Mouse (Mus musculus) kidney, postnatal 0 days (tissue): ENCODE data around the gene Ccdc86. TPM values are rescaled to one million over a fixed set of nuclear protein-coding genes. Genes with fewer than 3 reads are reported as not detected.
A peak's percentile ranks its signal among the peaks of the same experiment; 100 is the strongest.

Source experiments
- ATAC-seq: fragments of 200-750 bp; cut with Nextera tagmentation; replicated peaks from 2 replicates; pipeline ENCODE4 v1.8.0; 2017; ENCODE audit warnings: low read depth, moderate number of reproducible peaks, moderate TSS enrichment, moderate library complexity; ENCODE audit not compliant: low FRiP score
- DNase-seq: peaks from one replicate; pipeline ENCODE4 v3.0.0-alpha.2; 2016; ENCODE audit warnings: low spot score
- H3K27ac ChIP-seq: fragments of 300-500 bp; sonication (generic); 2 replicates; pipeline ENCODE4 v1.5.1; 2014; ENCODE audit warnings: mild to moderate bottlenecking
- H3K27me3 ChIP-seq: fragments of 300-500 bp; sonication (generic); 2 replicates; pipeline ENCODE4 v1.6.1; 2014; ENCODE audit warnings: low read length, mixed read lengths; ENCODE audit not compliant: insufficient read depth
- H3K36me3 ChIP-seq: fragments of 300-500 bp; sonication (generic); 2 replicates; pipeline ENCODE4 v1.6.1; 2014; ENCODE audit warnings: low read length, mixed read lengths; ENCODE audit not compliant: insufficient read depth
- H3K4me1 ChIP-seq: fragments of 300-500 bp; sonication (generic); replicated peaks from 2 replicates; pipeline ENCODE4 v1.6.1; 2014; ENCODE audit warnings: antibody characterized with exemption, low read length, mixed read lengths; ENCODE audit not compliant: insufficient read depth
- H3K4me2 ChIP-seq: fragments of 300-500 bp; sonication (generic); 2 replicates; pipeline ENCODE4 v1.6.1; 2014; ENCODE audit warnings: mild to moderate bottlenecking, low read length, moderate library complexity, mixed read lengths
- H3K4me3 ChIP-seq: fragments of 300-500 bp; sonication (generic); replicated peaks from 2 replicates; pipeline ENCODE4 v1.5.1; 2014; ENCODE audit warnings: low read depth, low read length
- H3K9ac ChIP-seq: fragments of 300-500 bp; sonication (generic); 2 replicates; pipeline ENCODE4 v1.6.1; 2014; ENCODE audit warnings: low read depth, low read length
- H3K9me3 ChIP-seq: fragments of 300-500 bp; sonication (generic); replicated peaks from 2 replicates; pipeline ENCODE4 v1.6.1; 2016; ENCODE audit warnings: low read length, inconsistent platforms, mixed read lengths
- CTCF ChIP-seq: IDR thresholded peaks from 2 replicates; pipeline ENCODE4 v1.5.1; 2016; ENCODE audit warnings: antibody characterized with exemption, low read depth, mild to moderate bottlenecking, moderate library complexity
- WGBS: fragments of 180-500 bp; shearing (Covaris S2); extraction: QIAGEN DNeasy Blood & Tissue Kit; methylation state at CpG from one replicate; pipeline ENCODE4 v1.1.7; 2014; 5-methylcytosine and 5-hydroxymethylcytosine counted together
- polyA plus RNA-seq: library from polyadenylated mRNA; unstranded; fragments of >200 nt; fragmentation: Nextera tagmentation; extraction: Ambion mirVana; gene quantifications from 2 replicates; pipeline ENCODE4 v1.2.1, GENCODE M21; 2015

The Ccdc86 gene
- polyA plus RNA-seq, 1 experiment from 2014 or later: 22.9 TPM

DNA sequence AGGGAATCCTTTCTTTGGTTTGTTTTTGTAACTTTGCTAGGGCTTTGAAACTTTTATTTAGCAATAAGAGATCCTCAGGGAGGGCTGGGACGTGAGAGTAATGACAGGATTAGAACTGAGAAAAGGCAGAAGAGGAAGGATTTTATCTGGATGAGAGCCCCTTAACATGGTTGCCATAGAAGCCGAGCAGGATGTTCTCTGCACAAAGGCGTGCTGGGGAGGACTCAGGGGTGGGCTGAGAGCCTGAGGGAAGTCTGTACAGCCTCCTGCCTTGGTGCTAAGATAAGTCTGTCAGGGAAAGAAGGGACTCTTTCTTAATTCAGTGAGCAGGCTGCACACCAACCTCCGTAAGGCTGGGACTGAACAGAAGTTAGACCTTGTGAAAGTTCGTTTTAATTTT lies 14.0 kb downstream of the Ccdc86 start:
- Histone ChIP-seq H3K9me3 (no peaks in the 10 kb centered on the region), H3K4me1 (no peaks in the 10 kb centered on the region), H3K4me3 (no peak overlapping the region), H3K27ac (no peak overlapping the region), H3K27me3 (no peaks in the 10 kb centered on the region), H3K4me2 (no peak overlapping the region), H3K9ac (no peak overlapping the region), H3K36me3 (no peaks in the 10 kb centered on the region)
- 55% methylated on average over 5 of the region's 5 CpGs for WGBS
- TF ChIP-seq CTCF: no peak
- no peak for ATAC-seq
- no peak for DNase-seq

DNA sequence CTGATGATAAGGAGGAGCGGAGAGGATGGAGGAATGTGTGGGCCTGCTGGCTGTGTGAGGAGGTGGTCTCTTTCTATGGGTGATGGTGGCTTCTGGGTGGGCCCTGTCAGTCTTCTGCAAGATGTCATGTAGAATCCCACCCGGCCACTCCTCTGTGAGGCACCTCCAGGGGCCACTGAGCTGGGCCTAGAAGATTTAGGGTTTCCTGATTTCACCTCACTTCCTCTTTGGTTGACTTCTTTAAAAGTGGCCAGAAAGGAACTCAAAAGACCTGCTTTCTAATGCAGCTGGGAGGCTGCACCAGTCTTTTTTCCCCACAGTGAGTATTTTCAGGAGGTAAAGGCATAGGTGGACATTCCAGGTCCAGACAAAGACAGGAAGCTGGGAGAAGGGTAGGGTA lies 18.4 kb downstream of the Ccdc86 start:
- Histone ChIP-seq H3K4me3 (no peak overlapping the region), H3K27ac (no peak overlapping the region), H3K36me3 (no peaks in the 10 kb centered on the region), H3K9me3 (no peaks in the 10 kb centered on the region), H3K4me1 (no peaks in the 10 kb centered on the region), H3K27me3 (no peaks in the 10 kb centered on the region), H3K4me2 (no peak overlapping the region), H3K9ac (no peak overlapping the region)
- 84% methylated on average over 2 of the region's 2 CpGs for whole genome bisulfite sequencing
- TF ChIP-seq CTCF: no peak
- ATAC-seq (no peak), DNase-seq (no peak)

DNA sequence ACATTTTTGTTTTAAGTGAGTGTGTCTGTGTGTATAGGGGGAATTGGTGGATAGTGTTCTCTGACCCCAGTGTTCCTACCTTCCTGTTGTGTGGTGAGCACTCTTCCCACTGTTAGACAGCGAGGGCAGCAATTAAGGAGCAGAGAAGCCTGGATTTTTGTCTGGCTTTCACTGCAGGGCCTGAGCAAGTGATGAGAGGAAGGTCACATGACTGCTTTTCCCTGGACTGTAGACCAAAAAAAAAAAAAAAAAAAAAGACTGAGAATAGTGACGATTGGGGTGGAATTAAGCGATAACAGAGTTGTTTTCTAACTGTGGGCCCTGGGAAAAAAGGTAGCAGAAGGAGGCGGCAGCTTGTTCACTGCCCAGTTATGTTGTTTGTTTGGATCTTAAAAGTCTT lies 22.4 kb downstream of the Ccdc86 start:
- no peaks in the 10 kb centered on the region for H3K27me3 ChIP-seq
- H3K9me3 ChIP-seq: no peaks in the 10 kb centered on the region
- no peak for DNase-seq
- no peak for ATAC-seq
- TF ChIP-seq CTCF: no peak
- no peak overlapping the region for H3K4me3 ChIP-seq
- WGBS: 31% methylated on average over 4 of the region's 4 CpGs
- no peaks in the 10 kb centered on the region for H3K36me3 ChIP-seq
- no peak overlapping the region for H3K4me2 ChIP-seq
- H3K9ac ChIP-seq: no peak overlapping the region
- 0 out of 2 replicates have a peak, but pooled peaks cover 3% of the 10 kb centered on the region for H3K4me1 ChIP-seq
- peak overlapping the region; percentile 70 for H3K27ac ChIP-seq

DNA sequence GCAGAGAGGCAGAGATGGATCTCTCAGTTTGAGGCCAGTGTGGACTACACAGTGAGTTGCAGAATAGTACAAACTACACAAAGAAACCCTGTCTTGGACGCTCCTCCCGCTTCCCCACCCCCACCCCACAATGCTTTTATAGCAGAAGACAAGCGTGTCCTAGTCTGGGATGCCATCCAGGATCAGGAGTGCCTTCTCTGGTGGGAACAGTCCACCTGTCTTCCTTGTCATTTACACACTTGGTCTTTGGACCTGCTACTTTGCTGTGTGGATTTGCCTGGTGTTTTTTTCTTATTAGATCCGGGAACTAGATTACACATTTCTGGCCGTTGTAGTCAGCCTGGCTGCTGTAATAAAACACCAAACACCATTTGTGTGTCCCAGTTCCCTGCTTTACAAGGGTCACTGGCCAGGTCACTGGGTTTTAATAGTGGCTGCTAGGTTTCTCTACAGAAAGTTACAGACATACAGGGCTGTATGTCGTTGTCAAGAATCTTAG lies 22.9 kb downstream of the Ccdc86 start:
- Histone ChIP-seq H3K9me3 (no peaks in the 10 kb centered on the region), H3K4me1 (0 out of 2 replicates have a peak, but pooled peaks cover 3% of the 10 kb centered on the region), H3K4me3 (no peak overlapping the region), H3K4me2 (no peak overlapping the region), H3K36me3 (no peaks in the 10 kb centered on the region), H3K9ac (no peak overlapping the region), H3K27ac (peak overlapping the region; percentile 70), H3K27me3 (no peaks in the 10 kb centered on the region)
- TF ChIP-seq CTCF: no peak
- DNase-seq (peak; percentile 52), ATAC-seq (peak; percentile 71; the same call in 1 of the 2 replicates)
- 12% methylated on average over 6 of the region's 6 CpGs for WGBS

DNA sequence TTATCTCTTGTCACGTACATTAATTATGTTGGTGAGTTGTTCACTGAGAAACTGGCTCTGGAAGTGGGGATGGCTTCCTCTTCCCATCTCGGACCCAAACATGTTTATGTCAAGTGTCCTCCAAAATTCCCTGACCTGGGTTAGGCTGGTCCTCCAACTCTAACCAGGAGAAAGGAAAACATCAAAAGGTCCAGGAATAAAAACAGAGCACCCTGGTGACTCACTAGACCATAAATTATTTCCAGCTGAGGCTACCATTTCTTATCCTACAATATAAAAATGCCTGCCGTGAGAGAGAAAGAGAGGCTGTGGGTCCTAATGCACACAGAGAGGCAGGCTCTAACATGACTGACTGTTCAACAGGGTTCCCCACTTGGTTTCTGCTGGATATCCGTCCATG lies 24.8 kb downstream of the Ccdc86 start:
- no peaks in the 10 kb centered on the region for H3K36me3 ChIP-seq
- H3K4me2 ChIP-seq: no peak overlapping the region

DNA sequence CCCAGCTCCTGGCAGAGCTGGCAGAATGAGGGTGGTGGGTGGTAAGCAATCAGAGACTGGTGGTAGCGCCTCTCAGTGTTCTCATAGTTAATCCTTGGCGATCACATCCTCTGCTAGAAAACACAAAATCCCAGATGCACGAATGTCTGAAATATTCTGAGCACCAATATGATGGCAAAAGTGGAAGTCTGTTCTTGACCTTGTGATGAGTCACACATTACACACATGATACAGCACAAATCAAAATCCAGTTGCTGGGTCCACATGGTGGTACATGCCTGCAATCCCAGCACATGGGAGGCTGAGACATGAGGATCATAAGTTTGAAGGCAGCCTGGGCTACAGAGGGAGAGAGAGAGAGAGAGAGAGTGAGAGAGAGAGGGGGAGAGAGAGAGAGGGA lies 28.0 kb downstream of the Ccdc86 start:
- Histone ChIP-seq H3K9me3 (no peaks in the 10 kb centered on the region), H3K36me3 (no peaks in the 10 kb centered on the region), H3K4me1 (0 out of 2 replicates have a peak, but pooled peaks cover 3% of the 10 kb centered on the region), H3K9ac (no peak overlapping the region), H3K4me3 (no peak overlapping the region), H3K4me2 (no peak overlapping the region), H3K27me3 (no peaks in the 10 kb centered on the region), H3K27ac (no peak overlapping the region)
- DNase-seq (no peak), ATAC-seq (no peak)
- TF ChIP-seq CTCF: no peak
- WGBS: 77% methylated on average over 3 of the region's 3 CpGs

More for the DNA sequence above, 24.8 kb downstream of the Ccdc86 start:
- H3K4me3 ChIP-seq: no peak overlapping the region
- 19% methylated on average over 4 of the region's 4 CpGs for WGBS
- peak overlapping the region; percentile 25; the same call in 1 of the 2 replicates for H3K27ac ChIP-seq
- H3K4me1 ChIP-seq: 0 out of 2 replicates have a peak, but pooled peaks cover 3% of the 10 kb centered on the region
- DNase-seq (no peak), ATAC-seq (no peak)
- no peaks in the 10 kb centered on the region for H3K27me3 ChIP-seq
- no peaks in the 10 kb centered on the region for H3K9me3 ChIP-seq
- no peak overlapping the region for H3K9ac ChIP-seq
- no peak for TF ChIP-seq CTCF

DNA sequence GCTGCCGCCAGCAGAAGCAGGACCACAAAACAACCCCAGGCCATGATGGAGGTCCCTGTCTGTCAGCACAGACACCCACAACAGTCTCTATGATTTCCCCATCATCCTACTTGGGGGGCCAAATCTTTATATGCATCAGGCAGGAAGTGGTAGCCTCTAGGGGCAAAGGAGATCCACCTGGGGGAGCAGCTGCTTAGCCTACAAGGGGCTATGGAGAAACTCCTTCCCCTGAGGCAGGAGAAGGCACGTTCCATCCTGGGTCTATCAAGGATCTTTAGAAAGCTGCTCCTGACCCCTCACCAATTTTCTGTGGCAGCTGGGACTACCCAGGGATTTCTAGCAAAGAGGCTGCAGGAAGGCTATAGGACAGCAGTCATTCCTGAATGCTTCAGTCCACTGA lies 28.5 kb downstream of the Ccdc86 start, which contains the start of gene Zp1:
Gene Zp1, minus strand, starts transcription at position 101 of the 400 bp plus-strand sequence.
- WGBS: 61% methylated on average over 2 of the region's 2 CpGs

More for the DNA sequence above, 28.5 kb downstream of the Ccdc86 start, which contains the start of gene Zp1:
- DNase-seq: no peak
- no peaks in the 10 kb centered on the region for H3K36me3 ChIP-seq
- ATAC-seq: no peak
- 0 out of 2 replicates have a peak, but pooled peaks cover 3% of the 10 kb centered on the region for H3K4me1 ChIP-seq
- no peak within 1 kb of the TSS for H3K4me3 ChIP-seq
- no peak within 1 kb of the TSS for H3K9ac ChIP-seq
- TF ChIP-seq CTCF: no peak
- no peaks in the 10 kb centered on the region for H3K27me3 ChIP-seq
- no peak within 1 kb of the TSS for H3K27ac ChIP-seq
- no peaks in the 10 kb centered on the region for H3K9me3 ChIP-seq
- H3K4me2 ChIP-seq: no peak within 1 kb of the TSS
